8 mouse cellular contexts compared by ENCODE assay signal in genomic region chr12:17324549-17325470, GRCm38 (mm10). TPM values are rescaled to one million over a fixed set of nuclear protein-coding genes. Genes with fewer than 3 reads are reported as not detected.
DNase-seq lines count a peak whose midpoint lies in the region; ATAC-seq and TF ChIP-seq lines count a peak whose summit lies in the region.

No protein-coding gene starts in this region.

- peak; percentile 14 for DNase-seq in thymus, postnatal 4 days
- no peak for DNase-seq in thymus, adult 2 months
- DNase-seq in embryo, embryonic 10.5 days (ENCODE audit: low spot score) = peak; percentile 40
- no peak for DNase-seq in midbrain, postnatal 0 days (ENCODE audit: low spot score)
- DNase-seq in natural killer cell, adult 2 months (ENCODE audit: low spot score in 2 of 2) = no peak
- DNase-seq in ovary, adult 18-20 months (ENCODE audit: low spot score) = no peak

- H3K4me1 ChIP-seq in thymus, adult 2 months (replicated peaks; ENCODE audit: control insufficient read depth, insufficient read depth, low read length) = no peaks in the 10 kb centered on the region
- H3K4me1 ChIP-seq in hindbrain, embryonic 13.5 days (replicated peaks) = peaks cover 12% of the 10 kb centered on the region
- H3K4me1 ChIP-seq in limb, embryonic 15.5 days = peaks cover 10% of the 10 kb centered on the region
- no peaks in the 10 kb centered on the region for H3K4me1 ChIP-seq in midbrain, postnatal 0 days (ENCODE audit: insufficient read depth, low read length)

- peak overlapping the region; percentile 68 for H3K9ac ChIP-seq in hindbrain, embryonic 13.5 days
- H3K9ac ChIP-seq in limb, embryonic 15.5 days = peak overlapping the region; percentile 4; the same call in 1 of the 2 replicates
- H3K9ac ChIP-seq in midbrain, postnatal 0 days (replicated peaks; ENCODE audit: low read length, poor library complexity, severe bottlenecking) = peak overlapping the region; percentile 48; the same call in 1 of the 2 replicates

- ATAC-seq in hindbrain, embryonic 13.5 days (ENCODE audit: low FRiP score) = peak; percentile 65; the same call in 1 of the 2 replicates
- ATAC-seq in limb, embryonic 15.5 days (ENCODE audit: insufficient number of reproducible peaks, low FRiP score, low TSS enrichment, low read depth) = no peak
- peak; percentile 69 for ATAC-seq in midbrain, postnatal 0 days (ENCODE audit: low FRiP score)

- no peaks in the 10 kb centered on the region for H3K9me3 ChIP-seq in hindbrain, embryonic 13.5 days
- H3K9me3 ChIP-seq in limb, embryonic 15.5 days = no peaks in the 10 kb centered on the region
- no peaks in the 10 kb centered on the region for H3K9me3 ChIP-seq in midbrain, postnatal 0 days (ENCODE audit: low read length)

- no peak for TF ChIP-seq CTCF in thymus, adult 2 months (IDR thresholded peaks at IDR 0.05; ENCODE audit: borderline replicate concordance, control insufficient read depth, extremely low read depth, insufficient read depth, low read length, poor library complexity)
- no peak for TF ChIP-seq CTCF in midbrain, postnatal 0 days (IDR thresholded peaks at IDR 0.05)

- WGBS in thymus, adult 2 months = 6% methylated on average over 51 of the region's 51 CpGs
- 3% methylated on average over 50 of the region's 51 CpGs for WGBS in hindbrain, embryonic 13.5 days
- 3% methylated on average over 51 of the region's 51 CpGs for WGBS in limb, embryonic 15.5 days
- 4% methylated on average over 48 of the region's 51 CpGs for WGBS in midbrain, postnatal 0 days

- H3K4me3 ChIP-seq in thymus, adult 2 months (ENCODE audit: control insufficient read depth, insufficient read depth, low read length) = no peak overlapping the region
- peak overlapping the region; percentile 48 for H3K4me3 ChIP-seq in hindbrain, embryonic 13.5 days
- H3K4me3 ChIP-seq in limb, embryonic 15.5 days = peak overlapping the region; percentile 37
- H3K4me3 ChIP-seq in midbrain, postnatal 0 days (ENCODE audit: low read depth, low read length) = peak overlapping the region; percentile 49

- H3K4me2 ChIP-seq in hindbrain, embryonic 13.5 days = peak overlapping the region; percentile 88
- H3K4me2 ChIP-seq in limb, embryonic 15.5 days = peak overlapping the region; percentile 59
- peak overlapping the region; percentile 88 for H3K4me2 ChIP-seq in midbrain, postnatal 0 days (ENCODE audit: low read depth, low read length, poor library complexity, severe bottlenecking)

- TF ChIP-seq POLR2A in thymus, adult 2 months (IDR thresholded peaks at IDR 0.05; ENCODE audit: control insufficient read depth, extremely low read depth, insufficient read depth, low read length, poor library complexity) = no peak

- no peak overlapping the region for H3K27ac ChIP-seq in thymus, adult 2 months (ENCODE audit: control insufficient read depth, insufficient read depth, low read length)
- H3K27ac ChIP-seq in hindbrain, embryonic 13.5 days = no peak overlapping the region
- H3K27ac ChIP-seq in limb, embryonic 15.5 days = no peak overlapping the region
- H3K27ac ChIP-seq in midbrain, postnatal 0 days (ENCODE audit: low read depth, low read length) = no peak overlapping the region

- H3K27me3 ChIP-seq in thymus, adult 2 months (ENCODE audit: control insufficient read depth, insufficient read depth, low read length) = peaks cover 11% of the 10 kb centered on the region
- H3K27me3 ChIP-seq in hindbrain, embryonic 13.5 days = peaks cover 55% of the 10 kb centered on the region
- peaks cover 44% of the 10 kb centered on the region for H3K27me3 ChIP-seq in limb, embryonic 15.5 days
- H3K27me3 ChIP-seq in midbrain, postnatal 0 days (ENCODE audit: insufficient read depth, low read length) = peaks cover 23% of the 10 kb centered on the region

- no peaks in the 10 kb centered on the region for H3K36me3 ChIP-seq in thymus, adult 2 months (ENCODE audit: control insufficient read depth, insufficient read depth, low read length)
- H3K36me3 ChIP-seq in hindbrain, embryonic 13.5 days = no peaks in the 10 kb centered on the region
- H3K36me3 ChIP-seq in limb, embryonic 15.5 days = no peaks in the 10 kb centered on the region
- no peaks in the 10 kb centered on the region for H3K36me3 ChIP-seq in midbrain, postnatal 0 days (ENCODE audit: insufficient read depth, low read length)

RNA-seq across cellular contexts. Expression of gene Atp6v1c2, which starts 4.3 kb away (rescaled TPM):
- polyA plus RNA-seq in thymus, adult 2 months (2012; rRNA removed) = 0.29 and 0.71 TPM in 2 replicates
- 0.26 and 0.50 TPM in 2 replicates for polyA plus RNA-seq in hindbrain, embryonic 13.5 days (2015; fragmentation: Nextera tagmentation; extraction: Ambion mirVana)
- polyA plus RNA-seq in limb, embryonic 15.5 days (2015; fragmentation: Nextera tagmentation; extraction: Ambion mirVana) = 0.63 and 2.2 TPM in 2 replicates
- total RNA-seq in midbrain, postnatal 0 days (2014; rRNA removed) = 1.6 and 1.9 TPM in 2 replicates
- 1.8 and 2.0 TPM in 2 replicates for polyA plus RNA-seq in midbrain, postnatal 0 days (2015; fragmentation: Nextera tagmentation; extraction: Ambion mirVana)

RNA-seq across cellular contexts. Expression of gene Nol10, which starts 23.4 kb away (rescaled TPM):
- 6.2 and 6.3 TPM in 2 replicates for polyA plus RNA-seq in thymus, adult 2 months (2012; rRNA removed)
- polyA plus RNA-seq in hindbrain, embryonic 13.5 days (2015; fragmentation: Nextera tagmentation; extraction: Ambion mirVana) = 20.8 and 22.1 TPM in 2 replicates
- polyA plus RNA-seq in limb, embryonic 15.5 days (2015; fragmentation: Nextera tagmentation; extraction: Ambion mirVana) = 20.1 and 21.3 TPM in 2 replicates
- 6.5 and 10.0 TPM in 2 replicates for total RNA-seq in midbrain, postnatal 0 days (2014; rRNA removed)
- polyA plus RNA-seq in midbrain, postnatal 0 days (2015; fragmentation: Nextera tagmentation; extraction: Ambion mirVana) = 11.8 and 13.6 TPM in 2 replicates

RNA-seq across cellular contexts. Expression of gene Pdia6, which starts 58.5 kb away (rescaled TPM):
- polyA plus RNA-seq in thymus, adult 2 months (2012; rRNA removed) = 46.6 and 49.2 TPM in 2 replicates
- polyA plus RNA-seq in hindbrain, embryonic 13.5 days (2015; fragmentation: Nextera tagmentation; extraction: Ambion mirVana) = 310 and 326 TPM in 2 replicates
- polyA plus RNA-seq in limb, embryonic 15.5 days (2015; fragmentation: Nextera tagmentation; extraction: Ambion mirVana) = 644 and 669 TPM in 2 replicates
- total RNA-seq in midbrain, postnatal 0 days (2014; rRNA removed) = 85.4 and 116 TPM in 2 replicates
- 184 and 188 TPM in 2 replicates for polyA plus RNA-seq in midbrain, postnatal 0 days (2015; fragmentation: Nextera tagmentation; extraction: Ambion mirVana)

Comparison
In these comparisons a context has a peak if more than half of its experiments do, and no peak if none do; other contexts are left out.
1. DNase-seq: peak in thymus, postnatal 4 days (single experiment) and embryo, embryonic 10.5 days (single experiment); none in thymus, adult 2 months (single experiment), midbrain, postnatal 0 days (single experiment), natural killer cell, adult 2 months (0 of 2) and ovary, adult 18-20 months (single experiment).
2. H3K9ac ChIP-seq: peak in every context shown above with its lines; median percentile 68 in hindbrain, embryonic 13.5 days; 48 in midbrain, postnatal 0 days; 4 in limb, embryonic 15.5 days.
3. Peak in every context shown above with its lines, with median percentiles within 50 percentile points of each other: H3K4me2 ChIP-seq.